Mouse (Mus musculus) brain, embryonic 18.5 days (tissue): ENCODE results near the gene Dmrtc1a.
"Not testable (repeated sequence)": the region's sequence is repeated elsewhere in the genome, so short reads cannot be mapped to it uniquely, and the experiment has no call there.

ENCODE experiments used
- DNase-seq: peaks from one replicate; pipeline ENCODE4 v3.0.0-alpha.2; 2012; ENCODE audit warnings: low read depth, low spot score

Gene Dmrtc1a

GRCm38 (mm10) chrX:102908587-102908986 is at the start of gene Dmrtc1a, which contains the start of gene 1700011M02Rik:
Dmrtc1a (minus strand) TSS chrX:102908687.
1700011M02Rik (plus strand) TSS chrX:102908905.
- not testable (repeated sequence) for DNase-seq

- DNase-seq = not testable (repeated sequence)
Observed at GRCm38 (mm10) chrX:102950136-102950535, 41.6 kb upstream of the Dmrtc1a start.

- no peak for DNase-seq
Observed at GRCm38 (mm10) chrX:102936743-102937142, 28.3 kb upstream of the Dmrtc1a start.

- no peak for DNase-seq
Observed at GRCm38 (mm10) chrX:102934395-102934764, 25.9 kb upstream of the Dmrtc1a start.

GRCm38 (mm10) chrX:102933571-102934394 is 25.3 kb upstream of the Dmrtc1a start:
- DNase-seq = no peak

GRCm38 (mm10) chrX:102932992-102933570 is 24.6 kb upstream of the Dmrtc1a start:
- no peak for DNase-seq

GRCm38 (mm10) chrX:102928072-102928471 is 19.6 kb upstream of the Dmrtc1a start, which contains the start of gene 1700018G05Rik:
1700018G05Rik (plus strand) TSS chrX:102928372.
- not testable (repeated sequence) for DNase-seq

- DNase-seq = not testable (repeated sequence)
Observed at GRCm38 (mm10) chrX:102926707-102927106, 18.2 kb upstream of the Dmrtc1a start.

- DNase-seq = not testable (repeated sequence)
Observed at GRCm38 (mm10) chrX:102914823-102915222, 6.3 kb upstream of the Dmrtc1a start.

- DNase-seq = no peak
Observed at GRCm38 (mm10) chrX:102867871-102868270, 40.6 kb downstream of the Dmrtc1a start, which contains the start of gene 1700031F05Rik. 1700031F05Rik (minus strand) TSS chrX:102867971.

GRCm38 (mm10) chrX:102854516-102854915 is 54.0 kb downstream of the Dmrtc1a start, which contains the start of gene Dmrtc1c2:
Dmrtc1c2 (minus strand) TSS chrX:102854616.
- DNase-seq = not testable (repeated sequence)
